Mouse (Mus musculus): Measurements from ENCODE around the gene Clstn2.

The Clstn2 gene

GRCm38 (mm10) chr9:97775770-97776169, 257.2 kb downstream of the Clstn2 start:
- DNase-seq (ENCODE audit: low read depth, low spot score): no peak

GRCm38 (mm10) chr9:97774991-97775390, 258.0 kb downstream of the Clstn2 start:
- DNase-seq (ENCODE audit: low read depth, low spot score): no peak

- DNase-seq (ENCODE audit: low read depth, low spot score): no peak
Observed at GRCm38 (mm10) chr9:97773911-97774310, 259.1 kb downstream of the Clstn2 start.

- no peak for DNase-seq (ENCODE audit: low read depth, low spot score)
Observed at GRCm38 (mm10) chr9:97772431-97772830, 260.6 kb downstream of the Clstn2 start.

- DNase-seq (ENCODE audit: low read depth, low spot score): no peak
Observed at GRCm38 (mm10) chr9:97769331-97769730, 263.6 kb downstream of the Clstn2 start.

GRCm38 (mm10) chr9:97765251-97765767, 267.7 kb downstream of the Clstn2 start:
- no peak for DNase-seq (ENCODE audit: low read depth, low spot score)

- no peak for DNase-seq (ENCODE audit: low read depth, low spot score)
Observed at GRCm38 (mm10) chr9:97763048-97763447, 269.9 kb downstream of the Clstn2 start.

GRCm38 (mm10) chr9:97755599-97756270, 277.2 kb downstream of the Clstn2 start:
- no peak for DNase-seq (ENCODE audit: low read depth, low spot score)

GRCm38 (mm10) chr9:97753715-97754114, 279.3 kb downstream of the Clstn2 start:
- DNase-seq (ENCODE audit: low read depth, low spot score): no peak

GRCm38 (mm10) chr9:97746574-97746973, 286.4 kb downstream of the Clstn2 start:
- no peak for DNase-seq (ENCODE audit: low read depth, low spot score)

GRCm38 (mm10) chr9:97727715-97728486, 305.1 kb downstream of the Clstn2 start:
- no peak for DNase-seq (ENCODE audit: low read depth, low spot score)

- DNase-seq (ENCODE audit: low read depth, low spot score): no peak
Observed at GRCm38 (mm10) chr9:97717728-97718127, 315.3 kb downstream of the Clstn2 start.

GRCm38 (mm10) chr9:97717005-97717404, 316.0 kb downstream of the Clstn2 start:
- DNase-seq (ENCODE audit: low read depth, low spot score): no peak

GRCm38 (mm10) chr9:97712888-97713287, 320.1 kb downstream of the Clstn2 start:
- DNase-seq (ENCODE audit: low read depth, low spot score): no peak

- no peak for DNase-seq (ENCODE audit: low read depth, low spot score)
Observed at GRCm38 (mm10) chr9:97703901-97704503, 329.0 kb downstream of the Clstn2 start.

GRCm38 (mm10) chr9:97702989-97703388, 330.0 kb downstream of the Clstn2 start:
- DNase-seq (ENCODE audit: low read depth, low spot score): no peak

GRCm38 (mm10) chr9:97699983-97700382, 333.0 kb downstream of the Clstn2 start:
- DNase-seq (ENCODE audit: low read depth, low spot score): no peak

- no peak for DNase-seq (ENCODE audit: low read depth, low spot score)
Observed at GRCm38 (mm10) chr9:97699020-97699419, 334.0 kb downstream of the Clstn2 start.

GRCm38 (mm10) chr9:97698071-97698470, 334.9 kb downstream of the Clstn2 start:
- DNase-seq (ENCODE audit: low read depth, low spot score): no peak

- no peak for DNase-seq (ENCODE audit: low read depth, low spot score)
Observed at GRCm38 (mm10) chr9:97696655-97697235, 336.2 kb downstream of the Clstn2 start.

GRCm38 (mm10) chr9:97695278-97695677, 337.7 kb downstream of the Clstn2 start:
- no peak for DNase-seq (ENCODE audit: low read depth, low spot score)

GRCm38 (mm10) chr9:97686826-97687425, 346.1 kb downstream of the Clstn2 start:
- no peak for DNase-seq (ENCODE audit: low read depth, low spot score)

Measured in CD4-positive helper T cell, adult 2 months (primary cell).